Mouse (Mus musculus) erythroblast, embryonic 14.5 days (primary cell): ENCODE measurements around the gene Anxa6.

ENCODE experiments used
- GATA1 ChIP-seq: IDR thresholded peaks from 2 replicates; pipeline ENCODE4 v1.6.1; 2012; ENCODE audit warnings: low read length, inconsistent platforms, mixed read lengths
- TAL1 ChIP-seq: IDR thresholded peaks from 3 replicates; pipeline ENCODE4 v1.6.1; 2012; ENCODE audit warnings: low read length, inconsistent platforms, mixed read lengths

DNA sequence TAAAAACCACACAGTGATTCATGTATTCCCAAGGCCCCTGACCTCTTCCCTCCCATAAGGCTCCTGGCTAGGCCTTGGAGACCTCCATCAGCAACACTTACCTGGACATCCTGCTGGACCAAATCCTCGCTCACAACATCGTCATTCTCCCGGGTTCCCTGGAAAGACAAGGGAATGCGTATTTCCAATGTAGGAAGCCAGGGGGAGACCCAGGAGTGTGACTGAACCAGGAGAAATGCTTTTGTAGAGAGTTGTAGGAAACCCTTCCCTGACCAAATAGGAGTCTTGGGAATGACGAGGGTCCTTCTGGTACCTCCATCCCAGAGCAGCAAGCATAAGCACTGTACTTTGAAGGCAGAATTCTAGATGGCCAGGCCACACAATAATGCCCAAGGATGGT is 27.6 kb downstream of the Anxa6 start:
- TF ChIP-seq GATA1, result no peak
- no peak for TF ChIP-seq TAL1
